Mouse (Mus musculus) thymus, postnatal 0 days (tissue): ENCODE results near the gene Sfxn4. TPM values are rescaled to one million over a fixed set of nuclear protein-coding genes. Genes with fewer than 3 reads are reported as not detected.
"Not testable (repeated sequence)": the region's sequence is repeated elsewhere in the genome, so short reads cannot be mapped to it uniquely, and the experiment has no call there.

ENCODE experiments used
- DNase-seq: peaks from one replicate; pipeline ENCODE4 v3.0.0-alpha.2; 2015; ENCODE audit warnings: low spot score
- polyA plus RNA-seq: library from polyadenylated mRNA; unstranded; fragments of >200 nt; fragmentation: Nextera tagmentation; extraction: Ambion mirVana; gene quantifications from 2 replicates; pipeline ENCODE4 v1.2.1, GENCODE M21; 2015

The Sfxn4 gene
- polyA plus RNA-seq: 4.0 and 4.3 TPM in 2 replicates

GRCm38 (mm10) chr19:60860868-60861700, at the start of gene Sfxn4:
TSS of gene Sfxn4 (minus strand) at chr19:60861479.
- peak; percentile 93 for DNase-seq

DNA sequence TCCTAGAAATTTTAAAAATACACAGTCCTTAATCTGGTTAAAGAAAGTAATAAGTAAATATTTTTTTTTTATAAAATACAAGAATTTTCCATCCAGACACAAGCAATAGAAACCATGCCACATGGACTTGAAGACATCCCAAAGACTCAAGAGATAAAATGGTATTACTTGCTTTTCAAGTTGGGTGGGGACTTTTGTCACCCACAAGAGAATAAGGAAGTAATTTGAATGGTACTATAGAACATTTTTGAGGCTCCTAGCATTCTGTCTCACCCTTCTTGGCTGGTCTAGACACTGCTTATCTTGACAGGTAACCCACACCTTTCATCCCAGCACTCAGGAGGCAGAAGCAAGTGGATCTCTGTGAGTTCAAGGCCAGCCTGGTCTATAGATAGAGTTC, 49.0 kb upstream of the Sfxn4 start:
- DNase-seq: no peak

GRCm38 (mm10) chr19:60905477-60905876, 44.2 kb upstream of the Sfxn4 start:
- DNase-seq: no peak

DNA sequence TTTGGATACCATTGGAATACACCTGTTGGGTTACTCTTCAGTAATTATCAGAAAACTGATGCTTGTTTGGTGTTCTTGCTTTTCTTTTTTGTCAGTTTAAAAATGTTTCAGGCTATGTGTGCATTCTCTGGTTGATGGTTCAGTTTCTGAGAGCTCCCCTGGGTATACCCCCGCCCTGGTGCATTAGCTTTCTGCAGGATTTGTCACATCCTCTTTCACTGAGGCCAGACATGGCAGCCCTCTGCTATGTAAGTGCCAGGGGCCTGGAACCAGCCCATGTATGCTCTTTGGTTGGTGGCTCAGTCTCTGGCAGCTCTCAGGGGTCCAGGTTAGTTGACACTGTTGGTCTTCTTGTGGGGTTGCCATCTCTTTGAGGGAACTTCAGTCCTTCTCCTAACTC, 42.7 kb upstream of the Sfxn4 start:
- no peak for DNase-seq

DNA sequence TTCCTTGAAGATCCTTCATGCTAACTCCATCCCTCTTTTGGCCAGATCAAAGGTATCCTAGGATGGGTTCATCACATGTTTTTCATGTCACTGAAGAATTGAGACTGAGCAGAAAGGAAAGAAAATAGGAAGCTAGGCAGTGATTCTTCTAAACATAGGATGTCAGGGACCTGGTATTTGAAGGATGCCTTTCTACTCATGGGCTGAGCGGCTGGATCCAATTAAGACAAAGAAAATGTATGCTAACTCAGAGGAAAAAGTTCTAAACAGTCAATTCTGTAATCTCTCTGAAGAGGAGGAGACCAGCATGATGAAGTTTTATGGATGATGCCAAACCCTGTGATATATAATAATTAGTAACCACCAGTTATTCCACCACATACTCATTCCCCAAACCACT, 41.9 kb upstream of the Sfxn4 start:
- DNase-seq: no peak

DNA sequence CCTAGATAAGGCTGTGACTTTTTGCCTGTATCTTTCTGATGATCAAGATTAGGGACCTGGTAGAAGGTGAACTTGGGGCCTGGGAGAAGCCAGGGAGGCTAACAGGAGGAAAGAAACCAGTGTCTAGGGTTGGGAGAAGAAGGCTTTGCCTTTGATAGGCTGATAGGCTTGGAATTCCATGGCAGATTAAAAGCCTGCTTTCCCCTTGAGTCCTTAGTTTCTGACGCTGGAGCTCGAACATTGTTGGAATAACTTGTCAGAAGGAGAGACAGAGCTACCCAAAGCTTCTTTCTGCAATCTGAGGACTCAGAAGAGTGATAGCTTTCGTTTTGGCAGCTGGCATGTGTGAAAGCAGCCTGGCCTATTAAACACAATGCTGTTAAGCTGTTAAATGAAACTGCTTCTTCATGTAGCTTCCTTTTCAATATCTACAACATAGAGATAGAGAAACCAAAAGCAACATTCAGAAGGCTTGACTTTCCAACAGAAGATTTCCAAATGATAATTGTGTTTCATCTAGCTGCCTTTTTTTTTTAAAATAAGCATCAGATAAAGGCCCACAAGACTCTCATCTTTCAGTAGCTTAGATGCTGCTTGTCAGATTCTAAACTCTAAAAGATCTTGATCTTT, 34.1 kb upstream of the Sfxn4 start:
- DNase-seq: no peak

DNA sequence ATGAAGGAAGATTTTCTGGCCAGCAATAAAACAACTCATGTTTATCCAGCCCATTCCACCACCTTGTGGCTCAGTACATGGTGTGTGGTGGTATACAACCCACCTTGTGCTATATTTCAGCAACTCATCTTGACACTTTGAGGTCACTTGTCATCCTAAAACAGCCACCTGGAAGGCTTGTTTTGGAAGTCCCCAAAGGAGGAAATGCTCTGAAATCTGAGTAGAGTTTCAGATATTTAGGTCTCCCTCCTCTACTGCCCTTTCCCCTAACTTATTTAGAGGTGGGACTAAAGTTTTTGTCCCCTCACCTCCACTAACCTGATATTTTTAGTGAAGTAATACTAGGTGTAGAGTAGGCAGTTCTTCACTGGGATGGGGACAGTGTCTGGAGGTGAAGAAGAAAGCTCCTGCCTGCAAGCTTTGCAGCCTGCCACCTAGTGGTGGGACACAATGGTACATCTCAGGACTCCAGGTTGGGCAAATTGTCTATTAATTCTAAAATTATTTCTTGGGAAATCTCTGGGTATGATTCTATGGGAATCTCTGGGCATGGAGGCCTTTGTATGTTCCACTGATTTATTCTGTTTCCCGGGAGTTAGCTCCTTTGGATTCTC, 30.8 kb upstream of the Sfxn4 start:
- DNase-seq: peak; percentile 62

GRCm38 (mm10) chr19:60891123-60891470, 29.8 kb upstream of the Sfxn4 start:
- DNase-seq: no peak

DNA sequence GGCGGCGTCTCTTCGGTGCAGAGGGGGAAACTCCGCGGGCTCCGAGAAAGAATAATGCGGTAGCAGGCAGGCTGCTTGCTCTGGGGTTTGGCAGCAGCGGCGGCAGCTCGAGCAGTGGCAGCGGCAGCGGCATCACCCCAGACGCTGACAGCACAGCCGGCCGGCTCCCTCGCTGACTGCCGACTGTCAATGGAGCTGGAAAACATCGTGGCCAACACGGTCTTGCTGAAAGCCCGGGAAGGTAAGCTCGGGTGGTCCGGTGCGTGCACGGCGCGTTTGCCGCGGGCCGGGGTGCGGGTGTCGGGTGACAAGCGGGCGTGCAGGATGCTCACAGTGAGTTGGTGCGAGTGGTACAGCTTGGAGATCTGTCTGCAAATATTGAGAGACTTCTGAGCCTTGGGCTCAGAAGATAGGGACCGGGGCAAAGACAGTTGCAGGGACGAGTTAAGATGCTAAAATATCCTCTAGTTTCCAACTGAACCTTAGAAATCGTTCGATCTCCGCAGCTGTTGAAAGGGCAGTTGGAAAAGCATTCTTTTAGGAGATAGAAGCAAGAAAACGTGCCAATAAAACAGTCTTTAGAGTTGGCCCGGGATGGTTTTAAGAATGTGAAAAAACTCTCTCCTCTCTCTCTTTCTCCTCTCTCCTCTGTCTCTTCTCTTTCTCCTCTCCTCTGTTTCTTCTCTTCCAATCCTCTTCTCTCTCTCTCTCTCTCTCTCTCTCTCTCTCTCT, 29.3 kb upstream of the Sfxn4 start:
- DNase-seq: peak; percentile 45

- peak; percentile 96 for DNase-seq
These were observed 28.5 kb upstream of the Sfxn4 start, which contains the start of gene Grk5 for GRCm38 (mm10) chr19:60889714-60890315. TSS of gene Grk5 (plus strand) at chr19:60889749.

GRCm38 (mm10) chr19:60889101-60889713, 27.9 kb upstream of the Sfxn4 start:
- DNase-seq: peak; percentile 25

GRCm38 (mm10) chr19:60887637-60888036, 26.4 kb upstream of the Sfxn4 start:
- DNase-seq: no peak

- no peak for DNase-seq
These were observed 21.9 kb upstream of the Sfxn4 start for GRCm38 (mm10) chr19:60883129-60883528.

DNA sequence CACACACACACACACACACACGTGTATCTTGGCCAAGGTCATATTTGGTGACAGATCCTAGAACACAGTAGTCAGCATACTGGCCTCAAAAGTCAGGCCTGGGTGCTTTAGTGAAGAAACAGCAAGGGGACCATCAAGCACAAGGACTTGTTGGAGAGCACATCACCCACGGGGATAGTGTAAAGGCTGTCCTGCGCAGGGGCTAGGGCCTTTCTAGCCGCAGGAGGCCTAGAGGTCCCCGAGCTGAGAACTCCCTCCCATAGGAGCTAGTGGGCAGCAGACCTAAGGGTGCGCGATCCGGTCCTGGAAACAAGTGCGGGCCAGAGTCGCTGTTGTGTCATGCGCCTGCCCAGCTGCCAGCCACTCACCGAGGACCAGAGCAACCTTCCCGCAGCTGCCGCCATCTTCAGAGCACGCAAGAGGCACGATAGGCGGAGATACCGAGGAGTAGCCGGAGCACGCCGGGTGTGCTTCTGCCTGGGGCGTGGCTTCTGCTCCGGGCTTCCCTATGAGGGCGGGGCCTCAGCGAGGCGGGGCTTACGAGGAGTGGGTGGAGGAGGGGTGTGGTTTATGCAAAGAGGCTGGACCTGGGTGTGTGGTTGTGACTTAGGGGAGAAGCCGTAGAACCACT, 12.9 kb upstream of the Sfxn4 start, which contains the start of gene Prdx3:
Prdx3 (minus strand) TSS at position 493 of the 631 bp plus-strand sequence.
- DNase-seq: peak; percentile 95

GRCm38 (mm10) chr19:60873501-60873900, 12.2 kb upstream of the Sfxn4 start:
- DNase-seq: no peak

GRCm38 (mm10) chr19:60872272-60872671, 11.0 kb upstream of the Sfxn4 start:
- no peak for DNase-seq

DNA sequence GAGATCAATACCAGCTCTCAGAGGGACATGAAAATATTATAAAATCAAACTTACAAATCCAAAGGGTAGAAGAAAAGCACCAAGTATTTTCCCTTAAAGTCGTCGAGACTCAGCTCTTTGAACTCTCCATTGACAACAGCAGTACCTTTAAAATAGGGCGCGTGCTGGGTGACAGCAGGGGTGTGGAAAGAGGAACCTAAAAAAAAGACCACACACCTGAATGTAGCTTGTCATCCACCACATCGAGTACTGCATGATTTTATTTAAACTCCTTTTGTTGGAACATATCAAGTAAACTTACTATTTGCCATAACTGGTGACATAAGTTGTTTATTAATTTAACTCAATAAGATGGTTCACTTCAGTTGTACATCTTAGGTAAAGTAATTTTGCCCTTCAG, 10.1 kb upstream of the Sfxn4 start:
- DNase-seq: no peak

DNA sequence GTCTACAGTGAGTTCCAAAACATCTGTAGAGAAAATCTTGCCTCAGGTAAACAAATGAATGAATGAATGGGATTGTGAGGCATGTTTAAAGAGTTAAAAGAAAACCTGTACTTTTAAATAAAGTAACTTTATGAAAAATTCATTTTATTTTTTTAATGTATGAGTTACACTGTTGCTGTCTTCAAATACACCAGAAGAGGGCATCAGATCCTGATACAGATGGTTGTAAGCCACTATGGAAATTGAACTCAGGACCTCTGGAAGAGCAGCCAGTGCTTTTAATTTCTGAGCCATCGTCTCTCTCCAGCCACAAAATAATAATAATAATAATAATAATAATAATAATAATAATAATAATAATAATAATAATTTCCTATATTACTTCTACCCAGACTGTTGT, 9.2 kb upstream of the Sfxn4 start:
- DNase-seq: no peak

DNA sequence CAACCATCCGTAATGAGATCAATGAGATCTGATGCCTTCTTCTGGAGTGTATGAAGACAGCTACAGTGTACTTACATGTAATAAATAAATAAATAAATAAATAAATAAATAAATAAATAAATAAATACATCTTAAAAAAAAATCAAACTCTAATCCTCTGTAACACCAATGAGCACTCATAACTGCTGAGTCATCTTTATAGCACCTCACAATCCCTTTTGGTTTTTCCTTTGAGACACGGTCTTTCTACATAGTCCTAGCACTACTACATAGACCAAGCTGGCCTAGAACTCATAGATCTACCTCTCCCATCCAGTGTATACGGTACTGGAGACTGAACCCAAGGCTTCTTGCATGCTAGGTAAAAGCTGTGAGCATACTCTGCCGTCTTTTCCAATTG, 4.9 kb upstream of the Sfxn4 start:
- not testable (repeated sequence) for DNase-seq

DNA sequence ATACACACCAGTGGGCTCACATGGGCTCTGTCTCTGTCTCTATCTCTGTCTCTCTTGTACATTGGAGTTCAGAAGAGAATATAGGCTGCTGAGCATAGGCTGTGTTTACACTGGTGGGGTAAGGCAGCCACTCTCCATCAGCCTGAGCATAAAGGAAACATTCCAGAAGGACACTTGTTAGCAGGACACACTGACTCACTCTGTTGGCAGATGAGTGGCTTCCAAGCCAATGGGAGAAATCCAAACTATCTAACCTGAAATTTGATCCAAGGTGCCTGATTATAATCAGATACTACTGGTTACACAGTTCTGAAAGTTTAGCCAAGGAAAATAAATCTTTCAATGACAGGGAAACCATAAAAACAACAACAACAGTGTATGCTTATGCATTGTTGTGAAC, 15.5 kb downstream of the Sfxn4 start:
- no peak for DNase-seq
